ENCODE assay signal across 10 mouse cellular contexts in the genomic region with DNA sequence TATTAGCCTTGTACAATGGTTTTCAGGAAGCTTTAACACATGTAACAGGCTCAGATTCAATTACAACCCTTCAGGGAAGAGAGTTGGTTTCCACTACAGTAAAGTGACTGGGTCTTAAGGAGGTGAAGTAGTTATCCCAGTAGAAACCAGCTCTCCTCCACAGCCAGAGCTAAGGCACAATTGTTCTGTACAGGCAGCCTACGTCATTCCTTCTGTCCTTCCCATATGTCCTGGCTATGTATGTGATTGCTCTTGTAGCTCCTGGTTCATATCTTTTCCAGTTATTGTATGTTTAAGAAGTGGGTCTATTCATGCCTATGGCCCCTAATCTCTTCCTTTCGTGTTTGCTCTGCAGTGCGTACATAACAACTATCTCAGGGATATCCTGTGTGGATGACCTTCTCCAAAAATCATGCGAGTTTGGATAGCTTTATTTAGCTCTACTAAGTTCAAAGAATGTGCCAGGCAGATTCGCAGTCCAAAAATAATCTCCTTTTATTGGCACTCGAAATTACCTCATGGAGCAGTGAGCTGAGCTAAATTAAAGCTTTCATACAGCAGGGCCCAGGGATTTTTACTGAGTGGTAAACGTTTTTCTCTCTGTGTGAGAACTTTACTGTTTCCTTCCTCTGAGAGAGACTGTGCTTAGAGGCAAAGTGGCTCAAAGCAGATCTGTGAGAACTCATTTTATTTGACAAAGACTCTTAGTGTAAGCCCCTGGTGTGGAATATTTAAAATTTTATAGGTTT. TPM values are rescaled to one million over a fixed set of nuclear protein-coding genes. Genes with fewer than 3 reads are reported as not detected.
DNase-seq lines count a peak whose midpoint lies in the region; ATAC-seq and TF ChIP-seq lines count a peak whose summit lies in the region.
"Had no signal": no experiment of that assay in that cellular context is flagged by ENCODE, and none has a peak within 500 bp of the region (broad histone marks: within the 10 kb centered on the region; RNA-seq: fewer than 3 reads in every experiment).

No protein-coding gene starts in this region.

- H3K4me2 ChIP-seq in embryonic facial prominence, embryonic 14.5 days (ENCODE audit: low read depth, low read length) = no peak overlapping the region
- H3K4me2 ChIP-seq in liver, embryonic 15.5 days = no peak overlapping the region
- H3K4me2 ChIP-seq in liver, embryonic 12.5 days = no peak overlapping the region
- no peak overlapping the region for H3K4me2 ChIP-seq in limb, embryonic 14.5 days (replicated peaks; ENCODE audit: low read depth, low read length, severe bottlenecking)
- H3K4me2 ChIP-seq: embryonic facial prominence, embryonic 12.5 days had no signal

- 0 out of 2 replicates have a peak, but pooled peaks cover 4% of the 10 kb centered on the region for H3K36me3 ChIP-seq in embryonic facial prominence, embryonic 14.5 days (ENCODE audit: control insufficient read depth, insufficient read depth, low read length)
- H3K36me3 ChIP-seq in embryonic facial prominence, embryonic 10.5 days (replicated peaks) = peaks cover 42% of the 10 kb centered on the region
- no peaks in the 10 kb centered on the region for H3K36me3 ChIP-seq in liver, embryonic 15.5 days (replicated peaks)
- H3K36me3 ChIP-seq in liver, embryonic 12.5 days = no peaks in the 10 kb centered on the region
- H3K36me3 ChIP-seq in heart, embryonic 10.5 days = no peaks in the 10 kb centered on the region
- peaks cover 7% of the 10 kb centered on the region; the same call in 1 of the 2 replicates for H3K36me3 ChIP-seq in limb, embryonic 14.5 days (ENCODE audit: control insufficient read depth, insufficient read depth, low read length)

- no peaks in the 10 kb centered on the region for H3K9me3 ChIP-seq in embryonic facial prominence, embryonic 14.5 days (ENCODE audit: control insufficient read depth, low read length)
- H3K9me3 ChIP-seq in embryonic facial prominence, embryonic 10.5 days = no peaks in the 10 kb centered on the region
- H3K9me3 ChIP-seq in liver, embryonic 15.5 days (replicated peaks) = no peaks in the 10 kb centered on the region
- H3K9me3 ChIP-seq in liver, embryonic 12.5 days (replicated peaks) = no peaks in the 10 kb centered on the region
- H3K9me3 ChIP-seq in heart, embryonic 10.5 days = no peaks in the 10 kb centered on the region
- no peaks in the 10 kb centered on the region for H3K9me3 ChIP-seq in limb, embryonic 14.5 days (ENCODE audit: control insufficient read depth, low read length)
- H3K9me3 ChIP-seq: embryonic facial prominence, embryonic 12.5 days had no signal

- TF ChIP-seq POLR2A in limb, embryonic 14.5 days (IDR thresholded peaks at IDR 0.05; ENCODE audit: borderline replicate concordance, extremely low read depth, insufficient read depth, insufficient read length) = no peak

- H3K27ac ChIP-seq in embryonic facial prominence, embryonic 14.5 days (replicated peaks; ENCODE audit: low read depth, low read length) = peak overlapping the region; percentile 30
- H3K27ac ChIP-seq in embryonic facial prominence, embryonic 10.5 days (replicated peaks) = no peak overlapping the region
- H3K27ac ChIP-seq in liver, embryonic 15.5 days (replicated peaks) = no peak overlapping the region
- H3K27ac ChIP-seq in liver, embryonic 12.5 days = no peak overlapping the region
- H3K27ac ChIP-seq in heart, embryonic 10.5 days = peak overlapping the region; percentile 64; the same call in 1 of the 2 replicates
- no peak overlapping the region for H3K27ac ChIP-seq in limb, embryonic 14.5 days (replicated peaks; ENCODE audit: low read depth, low read length)
- H3K27ac ChIP-seq: embryonic facial prominence, embryonic 12.5 days had no signal

- DNase-seq in embryonic facial prominence, embryonic 14.5 days (ENCODE audit: low spot score) = peak; percentile 55
- no peak for DNase-seq in embryonic facial prominence, embryonic 10.5 days (ENCODE audit: low spot score)
- no peak for DNase-seq in heart, embryonic 10.5 days (ENCODE audit: low spot score)
- peak; percentile 75 for DNase-seq in limb, embryonic 14.5 days (ENCODE audit: low spot score)
- DNase-seq in embryo, embryonic 10 days (ENCODE audit: low spot score) = no peak
- no peak for DNase-seq in adrenal gland, postnatal 4 days (ENCODE audit: low spot score in 2 of 2)
- DNase-seq: spleen, adult 18-20 months had no signal

- no peak overlapping the region for H3K9ac ChIP-seq in embryonic facial prominence, embryonic 14.5 days (ENCODE audit: low read depth, low read length)
- H3K9ac ChIP-seq in liver, embryonic 15.5 days = no peak overlapping the region
- H3K9ac ChIP-seq in liver, embryonic 12.5 days = no peak overlapping the region
- no peak overlapping the region for H3K9ac ChIP-seq in limb, embryonic 14.5 days (ENCODE audit: low read depth, low read length, severe bottlenecking)
- H3K9ac ChIP-seq: embryonic facial prominence, embryonic 12.5 days had no signal

- ATAC-seq in embryonic facial prominence, embryonic 14.5 days (ENCODE audit: low read depth) = no peak
- peak; percentile 22; the same call in 1 of the 2 replicates for ATAC-seq in liver, embryonic 15.5 days (ENCODE audit: insufficient read depth)
- ATAC-seq in liver, embryonic 12.5 days = no peak
- peak; percentile 62 for ATAC-seq in limb, embryonic 14.5 days (ENCODE audit: low FRiP score, low read depth)

- no peaks in the 10 kb centered on the region for H3K27me3 ChIP-seq in embryonic facial prominence, embryonic 14.5 days (replicated peaks; ENCODE audit: control insufficient read depth, insufficient read depth, low read length)
- H3K27me3 ChIP-seq in embryonic facial prominence, embryonic 10.5 days (replicated peaks; ENCODE audit: low read depth, poor library complexity, severe bottlenecking) = no peaks in the 10 kb centered on the region
- no peaks in the 10 kb centered on the region for H3K27me3 ChIP-seq in liver, embryonic 15.5 days
- no peaks in the 10 kb centered on the region for H3K27me3 ChIP-seq in liver, embryonic 12.5 days (replicated peaks)
- H3K27me3 ChIP-seq in heart, embryonic 10.5 days (ENCODE audit: insufficient read depth, poor library complexity, severe bottlenecking) = no peaks in the 10 kb centered on the region
- no peaks in the 10 kb centered on the region for H3K27me3 ChIP-seq in limb, embryonic 14.5 days (ENCODE audit: control insufficient read depth, insufficient read depth, low read length)
- H3K27me3 ChIP-seq: embryonic facial prominence, embryonic 12.5 days had no signal

- H3K4me3 ChIP-seq in embryonic facial prominence, embryonic 14.5 days (ENCODE audit: low read depth, low read length) = no peak overlapping the region
- no peak overlapping the region for H3K4me3 ChIP-seq in embryonic facial prominence, embryonic 10.5 days
- H3K4me3 ChIP-seq in liver, embryonic 15.5 days (replicated peaks) = no peak overlapping the region
- no peak overlapping the region for H3K4me3 ChIP-seq in liver, embryonic 12.5 days
- no peak overlapping the region for H3K4me3 ChIP-seq in heart, embryonic 10.5 days
- H3K4me3 ChIP-seq in limb, embryonic 14.5 days (replicated peaks; ENCODE audit: low read length) = no peak overlapping the region
- H3K4me3 ChIP-seq: embryonic facial prominence, embryonic 12.5 days had no signal

- 51% methylated on average over 7 of the region's 7 CpGs for WGBS in embryonic facial prominence, embryonic 14.5 days
- 77% methylated on average over 7 of the region's 7 CpGs for WGBS in embryonic facial prominence, embryonic 10.5 days
- 42% methylated on average over 7 of the region's 7 CpGs for WGBS in liver, embryonic 15.5 days (ENCODE audit: insufficient replicate concordance)
- WGBS in liver, embryonic 12.5 days (ENCODE audit: insufficient replicate concordance) = 46% methylated on average over 7 of the region's 7 CpGs
- 34% methylated on average over 7 of the region's 7 CpGs for WGBS in heart, embryonic 10.5 days
- WGBS in limb, embryonic 14.5 days = 32% methylated on average over 7 of the region's 7 CpGs

- H3K4me1 ChIP-seq in embryonic facial prominence, embryonic 14.5 days (ENCODE audit: control insufficient read depth, insufficient read depth, low read length) = peaks cover 46% of the 10 kb centered on the region
- H3K4me1 ChIP-seq in embryonic facial prominence, embryonic 10.5 days = peaks cover 42% of the 10 kb centered on the region
- H3K4me1 ChIP-seq in liver, embryonic 15.5 days (replicated peaks) = no peaks in the 10 kb centered on the region
- H3K4me1 ChIP-seq in liver, embryonic 12.5 days = no peaks in the 10 kb centered on the region
- H3K4me1 ChIP-seq in heart, embryonic 10.5 days = peaks cover 8% of the 10 kb centered on the region
- H3K4me1 ChIP-seq in limb, embryonic 14.5 days (ENCODE audit: control insufficient read depth, insufficient read depth, low read length) = peaks cover 53% of the 10 kb centered on the region

RNA-seq across cellular contexts. Expression of a gene that starts 31.9 kb away (rescaled TPM):
- polyA plus RNA-seq in embryonic facial prominence, embryonic 14.5 days (2014; fragmentation: Nextera tagmentation; extraction: Ambion mirVana) = 100 and 105 TPM in 2 replicates
- 128 TPM in 2 replicates for polyA plus RNA-seq in embryonic facial prominence, embryonic 10.5 days (2016; fragmentation: Nextera tagmentation; extraction: Ambion mirVana)
- 0.31 and 0.33 TPM in 2 replicates for polyA plus RNA-seq in liver, embryonic 15.5 days (2015; fragmentation: Nextera tagmentation; extraction: Ambion mirVana)
- polyA plus RNA-seq in liver, embryonic 12.5 days (2016; fragmentation: Nextera tagmentation; extraction: Ambion mirVana) = 0.62 and 1.2 TPM in 2 replicates
- polyA plus RNA-seq in heart, embryonic 10.5 days (2016; fragmentation: Nextera tagmentation; extraction: Ambion mirVana) = 7.9 and 20.3 TPM in 2 replicates
- polyA plus RNA-seq in limb, embryonic 14.5 days (2012; rRNA removed) = 122 and 123 TPM in 2 replicates
- polyA plus RNA-seq in limb, embryonic 14.5 days (2014; fragmentation: Nextera tagmentation; extraction: Ambion mirVana) = 114 and 134 TPM in 2 replicates
- total RNA-seq in adrenal gland, postnatal 4 days (2021) = 10 to 100 TPM; 24.4 to 31.1 TPM

Comparison
In these comparisons a context has a peak if more than half of its experiments do, and no peak if none do; other contexts are left out.
1. ATAC-seq: peak in liver, embryonic 15.5 days (single experiment) and limb, embryonic 14.5 days (single experiment); none in embryonic facial prominence, embryonic 14.5 days (single experiment) and liver, embryonic 12.5 days (single experiment).
2. DNase-seq: peak in embryonic facial prominence, embryonic 14.5 days (single experiment) and limb, embryonic 14.5 days (single experiment); none in embryonic facial prominence, embryonic 10.5 days (single experiment), heart, embryonic 10.5 days (single experiment), embryo, embryonic 10 days (single experiment) and adrenal gland, postnatal 4 days (0 of 2).
3. H3K27ac ChIP-seq: peak in embryonic facial prominence, embryonic 14.5 days (single experiment) and heart, embryonic 10.5 days (single experiment); none in embryonic facial prominence, embryonic 10.5 days (single experiment), liver, embryonic 15.5 days (single experiment), liver, embryonic 12.5 days (single experiment) and limb, embryonic 14.5 days (single experiment).